Mouse (Mus musculus): Measurements from ENCODE around the gene Krt87. TPM values are rescaled to one million over a fixed set of nuclear protein-coding genes. Genes with fewer than 3 reads are reported as not detected.
A peak's percentile ranks its signal among the peaks of the same experiment; 100 is the strongest.

Gene Krt87
- polyA plus RNA-seq, 1 experiment from 2014 or later = 0.16 TPM

DNA sequence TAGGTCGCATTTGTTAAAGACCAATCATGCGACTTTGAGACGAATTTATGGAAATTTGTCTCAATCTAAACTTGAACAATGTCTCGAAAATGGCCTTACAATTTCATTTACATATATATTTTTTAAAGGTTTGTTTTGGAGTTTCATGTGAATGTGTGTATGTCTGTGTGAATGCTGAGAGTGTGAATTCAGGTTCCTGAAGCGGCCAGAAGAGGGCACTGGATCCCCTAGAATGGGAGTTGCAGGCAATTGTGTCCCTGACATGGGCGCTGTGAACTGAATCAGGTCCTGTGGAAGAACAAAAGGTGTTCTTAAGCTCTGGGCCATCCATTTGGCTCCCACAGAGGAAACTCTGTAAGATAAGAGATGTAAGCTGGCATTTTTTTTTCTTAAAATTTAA is 17.3 kb upstream of the Krt87 start:
- Histone ChIP-seq H3K4me3 (ENCODE audit: low read depth, low read length) (no peak overlapping the region), H3K4me2 (replicated peaks; ENCODE audit: low read depth) (no peak overlapping the region), H3K36me3 (ENCODE audit: control insufficient read depth, insufficient read depth) (no peaks in the 10 kb centered on the region), H3K27me3 (replicated peaks; ENCODE audit: control insufficient read depth, insufficient read depth, low read length) (no peaks in the 10 kb centered on the region), H3K9me3 (ENCODE audit: control insufficient read depth) (no peaks in the 10 kb centered on the region), H3K4me1 (replicated peaks; ENCODE audit: control insufficient read depth, insufficient read depth, low read length) (no peaks in the 10 kb centered on the region), H3K27ac (ENCODE audit: low read depth, low read length) (no peak overlapping the region), H3K9ac (ENCODE audit: low read depth, low read length) (no peak overlapping the region)
- no peak for ATAC-seq
- no peak for TF ChIP-seq CTCF (IDR thresholded peaks at IDR 0.05; ENCODE audit: low read depth)
- WGBS = 91% methylated on average over 6 of the region's 6 CpGs

DNA sequence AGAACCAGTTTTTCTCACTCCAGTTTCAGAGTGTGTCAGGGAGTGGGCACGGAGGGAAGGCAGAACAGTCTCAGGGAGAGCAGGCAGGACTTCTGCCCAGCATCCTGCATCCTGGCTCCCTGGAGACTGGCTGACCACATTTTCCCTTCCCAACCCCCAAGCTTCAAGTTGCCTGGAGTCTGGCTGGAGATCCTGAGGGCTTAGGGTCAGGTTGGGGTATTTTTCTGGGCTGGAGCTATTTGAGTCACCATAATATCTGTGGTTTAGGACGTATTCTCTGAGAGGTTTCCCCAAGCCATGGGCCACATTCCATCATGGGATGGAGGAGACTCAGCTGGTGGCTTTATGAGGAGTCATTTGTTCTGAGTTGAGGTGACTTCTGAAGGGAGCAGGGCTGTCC is 16.7 kb upstream of the Krt87 start:
- no peak for TF ChIP-seq CTCF (IDR thresholded peaks at IDR 0.05; ENCODE audit: low read depth)
- H3K9me3 ChIP-seq (ENCODE audit: control insufficient read depth) = no peaks in the 10 kb centered on the region
- H3K4me1 ChIP-seq (replicated peaks; ENCODE audit: control insufficient read depth, insufficient read depth, low read length) = no peaks in the 10 kb centered on the region
- no peak overlapping the region for H3K4me2 ChIP-seq (replicated peaks; ENCODE audit: low read depth)
- H3K27me3 ChIP-seq (replicated peaks; ENCODE audit: control insufficient read depth, insufficient read depth, low read length) = no peaks in the 10 kb centered on the region
- no peaks in the 10 kb centered on the region for H3K36me3 ChIP-seq (ENCODE audit: control insufficient read depth, insufficient read depth)
- H3K9ac ChIP-seq (ENCODE audit: low read depth, low read length) = no peak overlapping the region
- H3K4me3 ChIP-seq (ENCODE audit: low read depth, low read length) = no peak overlapping the region
- 88% methylated on average over 2 of the region's 2 CpGs for WGBS
- no peak overlapping the region for H3K27ac ChIP-seq (ENCODE audit: low read depth, low read length)
- no peak for ATAC-seq

DNA sequence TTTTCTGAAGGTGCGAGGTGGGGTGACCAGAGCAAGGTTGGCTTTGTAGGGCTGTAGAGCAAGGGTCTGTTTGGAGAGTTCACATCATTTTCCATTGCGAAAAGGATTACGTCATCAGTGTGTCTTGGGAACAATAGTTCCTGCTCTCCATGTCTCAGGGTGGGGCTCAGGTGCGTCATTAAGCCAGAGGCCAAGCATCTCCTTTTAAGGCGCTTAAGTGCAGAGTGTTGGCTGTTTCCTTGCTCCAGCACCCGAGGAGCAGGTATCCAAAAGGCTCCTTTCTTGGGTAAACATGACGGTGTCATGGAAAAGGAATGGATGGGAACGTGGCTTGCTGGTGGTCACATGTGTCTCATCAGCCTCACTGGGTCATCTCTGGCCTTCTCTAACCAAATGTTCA is 16.2 kb upstream of the Krt87 start:
- H3K27ac ChIP-seq (ENCODE audit: low read depth, low read length) = no peak overlapping the region
- no peaks in the 10 kb centered on the region for H3K27me3 ChIP-seq (replicated peaks; ENCODE audit: control insufficient read depth, insufficient read depth, low read length)
- no peaks in the 10 kb centered on the region for H3K36me3 ChIP-seq (ENCODE audit: control insufficient read depth, insufficient read depth)
- WGBS = 60% methylated on average over 8 of the region's 8 CpGs
- ATAC-seq = no peak
- no peaks in the 10 kb centered on the region for H3K9me3 ChIP-seq (ENCODE audit: control insufficient read depth)
- H3K4me1 ChIP-seq (replicated peaks; ENCODE audit: control insufficient read depth, insufficient read depth, low read length) = no peaks in the 10 kb centered on the region
- no peak overlapping the region for H3K4me3 ChIP-seq (ENCODE audit: low read depth, low read length)
- no peak for TF ChIP-seq CTCF (IDR thresholded peaks at IDR 0.05; ENCODE audit: low read depth)
- no peak overlapping the region for H3K9ac ChIP-seq (ENCODE audit: low read depth, low read length)
- no peak overlapping the region for H3K4me2 ChIP-seq (replicated peaks; ENCODE audit: low read depth)

DNA sequence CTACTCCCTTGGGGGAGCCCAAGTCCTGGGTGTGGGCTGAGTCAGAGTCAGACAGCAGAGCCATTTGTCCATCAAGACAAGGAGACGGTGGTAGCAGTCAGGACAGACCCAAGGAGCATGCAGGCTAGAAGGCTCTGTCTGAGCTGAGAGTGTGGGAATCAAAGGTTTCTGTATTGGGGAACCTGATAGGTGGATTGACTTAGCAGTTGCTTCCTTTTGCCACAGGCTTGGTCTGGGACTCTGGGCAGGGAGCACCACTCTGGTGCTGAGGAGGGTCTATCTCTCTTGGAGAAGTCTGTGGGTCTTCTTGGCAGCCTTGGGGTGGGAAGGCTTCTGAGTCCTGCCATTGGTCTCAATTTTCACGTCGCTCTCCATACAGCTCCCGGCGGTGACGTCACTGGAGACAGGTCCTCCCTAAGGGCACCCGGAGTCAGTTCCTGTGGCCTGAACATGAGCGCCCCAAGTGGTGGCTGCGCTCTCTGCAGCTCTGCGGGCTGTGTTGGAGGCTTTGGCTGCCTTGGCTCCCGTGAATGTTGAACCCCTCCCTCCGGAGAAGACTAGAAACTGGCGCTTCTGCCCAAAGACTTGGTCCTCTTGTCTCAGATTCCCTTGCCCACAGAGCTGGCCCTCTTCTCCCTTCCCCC is 14.6 kb upstream of the Krt87 start:
- Histone ChIP-seq H3K9ac (ENCODE audit: low read depth, low read length) (no peak overlapping the region), H3K27ac (ENCODE audit: low read depth, low read length) (no peak overlapping the region), H3K9me3 (ENCODE audit: control insufficient read depth) (no peaks in the 10 kb centered on the region), H3K27me3 (replicated peaks; ENCODE audit: control insufficient read depth, insufficient read depth, low read length) (no peaks in the 10 kb centered on the region), H3K4me1 (replicated peaks; ENCODE audit: control insufficient read depth, insufficient read depth, low read length) (no peaks in the 10 kb centered on the region), H3K4me2 (replicated peaks; ENCODE audit: low read depth) (peak overlapping the region; percentile 48; the same call in 1 of the 2 replicates), H3K36me3 (ENCODE audit: control insufficient read depth, insufficient read depth) (no peaks in the 10 kb centered on the region), H3K4me3 (ENCODE audit: low read depth, low read length) (no peak overlapping the region)
- WGBS = 7% methylated on average over 13 of the region's 13 CpGs
- peak; percentile 79 for ATAC-seq
- TF ChIP-seq CTCF (IDR thresholded peaks at IDR 0.05; ENCODE audit: low read depth) = peak; percentile 94

DNA sequence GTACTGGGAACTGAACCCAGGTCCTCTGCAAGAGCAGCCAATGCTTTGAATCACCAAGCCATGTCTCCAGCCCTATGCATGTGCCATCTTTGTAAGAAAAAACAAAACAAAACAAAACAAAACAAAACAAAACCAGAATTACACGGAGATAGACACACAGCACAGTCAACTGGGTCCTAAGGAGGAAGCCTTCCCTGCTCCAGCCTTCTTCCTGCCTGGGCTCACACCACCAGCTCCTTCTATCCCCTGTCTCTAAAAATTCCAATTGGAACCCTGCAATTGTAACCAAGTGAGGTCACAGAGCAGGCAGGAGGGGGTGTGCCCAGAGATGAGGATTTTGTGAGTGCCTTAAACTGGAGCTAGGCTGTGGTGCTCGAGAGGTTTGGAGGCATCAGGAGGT is 8.8 kb upstream of the Krt87 start, which contains the start of gene Krt88:
Gene Krt88, plus strand, starts transcription at position 301 of the 400 bp plus-strand sequence.
- ATAC-seq = no peak
- Histone ChIP-seq H3K9me3 (ENCODE audit: control insufficient read depth) (no peaks in the 10 kb centered on the region), H3K36me3 (ENCODE audit: control insufficient read depth, insufficient read depth) (no peaks in the 10 kb centered on the region), H3K27ac (ENCODE audit: low read depth, low read length) (no peak within 1 kb of the TSS), H3K4me3 (ENCODE audit: low read depth, low read length) (no peak within 1 kb of the TSS), H3K9ac (ENCODE audit: low read depth, low read length) (no peak within 1 kb of the TSS), H3K4me2 (replicated peaks; ENCODE audit: low read depth) (no peak within 1 kb of the TSS), H3K4me1 (replicated peaks; ENCODE audit: control insufficient read depth, insufficient read depth, low read length) (no peaks in the 10 kb centered on the region), H3K27me3 (replicated peaks; ENCODE audit: control insufficient read depth, insufficient read depth, low read length) (no peaks in the 10 kb centered on the region)
- no peak for TF ChIP-seq CTCF (IDR thresholded peaks at IDR 0.05; ENCODE audit: low read depth)
- WGBS = 67% methylated on average over 2 of the region's 2 CpGs

DNA sequence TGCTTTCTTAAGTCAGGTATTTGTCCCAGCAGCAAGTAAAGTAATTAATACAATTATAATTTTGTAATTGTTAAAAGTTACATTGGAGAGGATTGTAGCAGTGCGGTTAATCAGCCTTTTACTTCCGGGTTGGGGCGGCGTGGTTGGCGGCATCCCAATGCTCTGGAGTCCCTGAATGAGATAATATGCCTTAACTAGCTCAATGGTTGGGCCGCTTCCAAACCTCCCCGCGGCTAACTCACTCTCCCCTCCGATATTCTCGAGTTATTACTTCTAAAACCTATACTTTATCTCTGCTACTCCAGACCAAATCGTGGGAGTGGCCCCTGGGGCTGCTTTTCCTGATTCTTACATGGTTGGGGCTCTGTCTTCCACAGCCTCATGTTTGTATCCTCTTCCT is 8.0 kb upstream of the Krt87 start:
- no peaks in the 10 kb centered on the region for H3K36me3 ChIP-seq (ENCODE audit: control insufficient read depth, insufficient read depth)
- no peak for ATAC-seq
- no peak for TF ChIP-seq CTCF (IDR thresholded peaks at IDR 0.05; ENCODE audit: low read depth)
- H3K4me2 ChIP-seq (replicated peaks; ENCODE audit: low read depth) = no peak overlapping the region
- no peak overlapping the region for H3K4me3 ChIP-seq (ENCODE audit: low read depth, low read length)
- no peaks in the 10 kb centered on the region for H3K27me3 ChIP-seq (replicated peaks; ENCODE audit: control insufficient read depth, insufficient read depth, low read length)
- no peaks in the 10 kb centered on the region for H3K4me1 ChIP-seq (replicated peaks; ENCODE audit: control insufficient read depth, insufficient read depth, low read length)
- no peak overlapping the region for H3K27ac ChIP-seq (ENCODE audit: low read depth, low read length)
- H3K9me3 ChIP-seq (ENCODE audit: control insufficient read depth) = no peaks in the 10 kb centered on the region
- no peak overlapping the region for H3K9ac ChIP-seq (ENCODE audit: low read depth, low read length)
- 69% methylated on average over 11 of the region's 11 CpGs for WGBS

Data from intestine, postnatal 0 days (tissue).